Mouse (Mus musculus): ENCODE results near the gene Lysmd4. TPM values are rescaled to one million over a fixed set of nuclear protein-coding genes. Genes with fewer than 3 reads are reported as not detected.

Lysmd4 gene
- total and polyA plus RNA-seq, 3 experiments, result 4.0 to 12.0 (median 5.0) TPM

DNA sequence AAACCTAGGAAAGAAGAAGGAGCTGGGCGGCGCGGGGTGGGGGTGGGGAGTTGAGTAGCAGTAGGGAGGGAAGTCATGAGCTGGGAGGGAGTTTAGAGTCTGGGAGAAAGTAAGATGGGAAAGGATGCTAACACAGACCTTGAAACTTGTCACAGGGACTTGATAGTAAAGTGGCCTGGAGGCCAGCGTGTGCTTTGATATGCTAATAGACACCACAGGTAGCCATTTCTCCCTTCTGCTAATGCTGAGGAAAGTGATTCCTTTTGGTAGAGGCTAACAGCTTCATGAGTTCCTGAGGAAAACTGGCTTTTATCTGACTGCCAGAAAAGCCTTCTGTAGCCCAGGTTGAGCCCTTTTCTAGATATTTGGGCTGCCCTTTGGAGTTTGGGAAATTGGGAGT lies 38.6 kb upstream of the Lysmd4 start:
- Histone ChIP-seq H3K27me3 (replicated peaks) (peaks cover 23% of the 10 kb centered on the region), H3K4me3 (replicated peaks in 1 of 3; ENCODE audit: low read depth in 2 of 3, low read length in 2 of 3, poor library complexity in 1 of 3) (no peak overlapping the region), H3K9me3 (replicated peaks; ENCODE audit: low read length) (peaks cover 8% of the 10 kb centered on the region), H3K9ac (ENCODE audit: insufficient read depth, low read depth) (no peak overlapping the region), H3K27ac (ENCODE audit: insufficient read depth, low read depth) (no peak overlapping the region), H3K4me2 (ENCODE audit: insufficient read depth, low read depth, poor library complexity, severe bottlenecking) (no peak overlapping the region), H3K36me3 (replicated peaks in 1 of 2; ENCODE audit: control insufficient read depth in 1 of 2, insufficient read depth in 1 of 2, low read length in 1 of 2) (no peaks in the 10 kb centered on the region), H3K4me1 (ENCODE audit: control insufficient read depth in 1 of 2, insufficient read depth in 2 of 2) (no peaks in the 10 kb centered on the region), H3K79me2 (replicated peaks; ENCODE audit: control insufficient read depth, extremely low read depth, insufficient read depth, poor library complexity, severe bottlenecking) (no peaks in the 10 kb centered on the region)
- dilution Hi-C loops (cut with MboI; ENCODE audit: extremely low pct_ligation_motif_present, extremely low pct_unique_long_range_greater_than_20kb, low sequenced_read_pairs), result no loop called here
- no peak for DNase-seq (ENCODE audit: extremely low read depth)
- TF ChIP-seq ZNF384 (IDR thresholded peaks at IDR 0.05; ENCODE audit: low read depth, low read length) (no peak), IRF4 (IDR thresholded peaks at IDR 0.05; ENCODE audit: low read depth, low read length) (no peak), UBTF (IDR thresholded peaks at IDR 0.05; ENCODE audit: low read depth, low read length) (no peak), ETS1 (conservative IDR thresholded peaks at IDR 0.05; ENCODE audit: low read depth, low read length) (no peak)
- in situ Hi-C loops (cut with MboI; ENCODE audit: low pct_ligation_motif_present, low pct_unique_long_range_greater_than_20kb, low sequenced_read_pairs), result no loop called here

DNA sequence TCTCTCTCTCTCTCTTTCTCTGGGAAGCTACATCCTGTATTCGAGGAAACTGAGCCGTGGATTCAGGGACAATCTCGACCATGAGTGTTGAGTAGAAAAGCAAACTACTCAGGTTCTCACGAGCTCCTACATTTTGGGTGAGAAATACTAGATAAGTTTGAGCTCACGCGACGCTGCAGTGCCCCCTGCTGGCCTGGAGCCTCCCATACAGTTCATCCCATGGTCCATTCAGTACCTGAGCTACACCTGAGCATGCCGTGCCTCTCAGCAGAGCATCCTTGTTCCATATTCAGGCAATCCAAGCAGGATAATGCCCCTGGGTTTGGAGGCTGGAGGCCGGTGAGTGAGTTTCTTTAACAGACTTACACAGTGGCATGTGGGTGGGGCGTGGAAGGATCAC lies 22.9 kb upstream of the Lysmd4 start:
- no peaks in the 10 kb centered on the region for H3K79me2 ChIP-seq (replicated peaks; ENCODE audit: control insufficient read depth, extremely low read depth, insufficient read depth, poor library complexity, severe bottlenecking)
- peaks cover 27% of the 10 kb centered on the region for H3K27me3 ChIP-seq (replicated peaks)
- no peak overlapping the region for H3K4me2 ChIP-seq (ENCODE audit: insufficient read depth, low read depth, poor library complexity, severe bottlenecking)
- in situ Hi-C loops (cut with MboI; ENCODE audit: low pct_ligation_motif_present, low pct_unique_long_range_greater_than_20kb, low sequenced_read_pairs), result no loop called here
- peak; percentile 81 for TF ChIP-seq SMC3 (IDR thresholded peaks at IDR 0.05; ENCODE audit: low read depth, low read length)
- peak; percentile 34 for TF ChIP-seq ZC3H11A (IDR thresholded peaks at IDR 0.05; ENCODE audit: low read depth, low read length)
- TF ChIP-seq EP300 (IDR thresholded peaks at IDR 0.05; ENCODE audit: low read length), result no peak
- TF ChIP-seq BHLHE40 (IDR thresholded peaks at IDR 0.05; ENCODE audit: low read depth, low read length), result peak; percentile 31; the same call in 1 of the 2 replicates
- TF ChIP-seq ELF1 (IDR thresholded peaks at IDR 0.05; ENCODE audit: low read depth, low read length), result no peak
- peak; percentile 81 for TF ChIP-seq RAD21 (IDR thresholded peaks at IDR 0.05; ENCODE audit: low read depth, low read length)
- TF ChIP-seq CTCF (conservative IDR thresholded peaks at IDR 0.05 in 1 of 2, IDR thresholded peaks at IDR 0.05 in 1 of 2; ENCODE audit: low read depth in 2 of 2, low read length in 2 of 2), result peak; percentile 67 to 83
- dilution Hi-C loops (cut with MboI; ENCODE audit: extremely low pct_ligation_motif_present, extremely low pct_unique_long_range_greater_than_20kb, low sequenced_read_pairs), result no loop called here
- peak; percentile 43 for DNase-seq (ENCODE audit: extremely low read depth)
- H3K4me3 ChIP-seq (replicated peaks in 1 of 3; ENCODE audit: low read depth in 2 of 3, low read length in 2 of 3, poor library complexity in 1 of 3), result no peak overlapping the region
- no peaks in the 10 kb centered on the region for H3K9me3 ChIP-seq (replicated peaks; ENCODE audit: low read length)
- no peaks in the 10 kb centered on the region for H3K4me1 ChIP-seq (ENCODE audit: control insufficient read depth in 1 of 2, insufficient read depth in 2 of 2)
- no peak overlapping the region for H3K27ac ChIP-seq (ENCODE audit: insufficient read depth, low read depth)
- H3K36me3 ChIP-seq (replicated peaks in 1 of 2; ENCODE audit: control insufficient read depth in 1 of 2, insufficient read depth in 1 of 2, low read length in 1 of 2), result no peaks in the 10 kb centered on the region
- H3K9ac ChIP-seq (ENCODE audit: insufficient read depth, low read depth), result no peak overlapping the region

DNA sequence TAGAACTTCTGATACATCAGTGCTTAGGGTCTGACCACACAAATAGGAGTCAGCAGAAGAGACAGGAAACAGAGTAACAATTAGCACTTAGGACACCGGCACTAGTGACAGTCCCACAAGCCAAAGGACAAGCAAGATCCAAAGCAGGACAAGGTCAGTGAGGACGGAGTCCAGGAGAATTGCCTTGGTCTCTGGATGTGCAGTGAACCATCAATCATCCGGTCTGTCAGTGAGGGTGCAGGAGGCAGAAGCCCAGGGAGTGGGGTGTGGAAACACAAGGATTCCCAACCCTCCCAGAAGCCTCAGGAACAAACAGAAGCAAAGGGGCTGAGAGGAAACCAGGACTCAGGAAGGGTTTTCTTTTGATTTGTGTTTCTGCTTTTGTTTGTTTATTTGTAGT lies 18.7 kb upstream of the Lysmd4 start:
- H3K9me3 ChIP-seq (replicated peaks; ENCODE audit: low read length), result no peaks in the 10 kb centered on the region
- no peak overlapping the region for H3K4me2 ChIP-seq (ENCODE audit: insufficient read depth, low read depth, poor library complexity, severe bottlenecking)
- in situ Hi-C loops (cut with MboI; ENCODE audit: low pct_ligation_motif_present, low pct_unique_long_range_greater_than_20kb, low sequenced_read_pairs), result loop anchor here (25.0 kb wide), 1 partner anchor 366 kb away; the partner anchor contains the start of gene Adamts17
- H3K4me1 ChIP-seq (ENCODE audit: control insufficient read depth in 1 of 2, insufficient read depth in 2 of 2), result no peaks in the 10 kb centered on the region
- H3K27ac ChIP-seq (ENCODE audit: insufficient read depth, low read depth), result no peak overlapping the region
- dilution Hi-C loops (cut with MboI; ENCODE audit: extremely low pct_ligation_motif_present, extremely low pct_unique_long_range_greater_than_20kb, low sequenced_read_pairs), result no loop called here
- H3K36me3 ChIP-seq (replicated peaks in 1 of 2; ENCODE audit: control insufficient read depth in 1 of 2, insufficient read depth in 1 of 2, low read length in 1 of 2), result no peaks in the 10 kb centered on the region
- DNase-seq (ENCODE audit: extremely low read depth), result no peak
- peaks cover 23% of the 10 kb centered on the region for H3K27me3 ChIP-seq (replicated peaks)
- no peak overlapping the region for H3K4me3 ChIP-seq (replicated peaks in 1 of 3; ENCODE audit: low read depth in 2 of 3, low read length in 2 of 3, poor library complexity in 1 of 3)
- TF ChIP-seq BHLHE40 (IDR thresholded peaks at IDR 0.05; ENCODE audit: low read depth, low read length) (no peak), PAX5 (IDR thresholded peaks at IDR 0.05; ENCODE audit: low read length) (no peak), MAX (IDR thresholded peaks at IDR 0.05; ENCODE audit: low read length) (no peak), MAFK (IDR thresholded peaks at IDR 0.05; ENCODE audit: insufficient replicate concordance, low read length) (no peak), E2F4 (IDR thresholded peaks at IDR 0.05; ENCODE audit: insufficient replicate concordance, low read depth, low read length) (no peak), NELFE (IDR thresholded peaks at IDR 0.05; ENCODE audit: low read depth, low read length) (no peak), MAZ (IDR thresholded peaks at IDR 0.05; ENCODE audit: low read depth, low read length) (no peak), KAT2A (IDR thresholded peaks at IDR 0.05; ENCODE audit: insufficient replicate concordance, low read length) (no peak), POLR2A (IDR thresholded peaks at IDR 0.05; ENCODE audit: low read depth, low read length) (no peak), MEF2A (IDR thresholded peaks at IDR 0.05; ENCODE audit: borderline replicate concordance, low read depth, low read length) (no peak), TBP (conservative IDR thresholded peaks at IDR 0.05; ENCODE audit: low read depth, low read length) (no peak), SIN3A (IDR thresholded peaks at IDR 0.05; ENCODE audit: low read length) (no peak), EP300 (IDR thresholded peaks at IDR 0.05; ENCODE audit: low read length) (no peak), TCF12 (IDR thresholded peaks at IDR 0.05; ENCODE audit: low read depth, low read length) (no peak), CTCF (conservative IDR thresholded peaks at IDR 0.05 in 1 of 2, IDR thresholded peaks at IDR 0.05 in 1 of 2; ENCODE audit: low read depth in 2 of 2, low read length in 2 of 2) (no peak), ZC3H11A (IDR thresholded peaks at IDR 0.05; ENCODE audit: low read depth, low read length) (no peak), JUND (conservative IDR thresholded peaks at IDR 0.05; ENCODE audit: low read depth, low read length) (no peak)
- no peak overlapping the region for H3K9ac ChIP-seq (ENCODE audit: insufficient read depth, low read depth)
- no peaks in the 10 kb centered on the region for H3K79me2 ChIP-seq (replicated peaks; ENCODE audit: control insufficient read depth, extremely low read depth, insufficient read depth, poor library complexity, severe bottlenecking)

Data from CH12.LX (cell line).